Mouse (Mus musculus) layer of hippocampus, adult 2 months (tissue): ENCODE measurements at regions not wholly inside any gene's neighbourhood (a gene's known extent, or its start where the extent isn't known, plus 50 kb on each side); places are given as distances from the start of the nearest gene placed in this dataset.

Experiments
- DNase-seq, 2 experiments: peaks; one replicate each; pipeline ENCODE4 v3.0.0; 2022; ENCODE audit warnings: low spot score in 2 of 2
- H3K27ac ChIP-seq: fragments of 200-600 bp; 2 replicates; pipeline ENCODE4 v1.8.1; 2022
- H3K4me3 ChIP-seq: fragments of 200-600 bp; 2 replicates; pipeline ENCODE4 v1.8.1; 2022; ENCODE audit warnings: mild to moderate bottlenecking
- CTCF ChIP-seq: fragments of 200-600 bp; conservative IDR thresholded peaks from 2 replicates; pipeline ENCODE4 v1.8.1; 2022; ENCODE audit warnings: antibody characterized with exemption, mild to moderate bottlenecking, moderate library complexity

DNA sequence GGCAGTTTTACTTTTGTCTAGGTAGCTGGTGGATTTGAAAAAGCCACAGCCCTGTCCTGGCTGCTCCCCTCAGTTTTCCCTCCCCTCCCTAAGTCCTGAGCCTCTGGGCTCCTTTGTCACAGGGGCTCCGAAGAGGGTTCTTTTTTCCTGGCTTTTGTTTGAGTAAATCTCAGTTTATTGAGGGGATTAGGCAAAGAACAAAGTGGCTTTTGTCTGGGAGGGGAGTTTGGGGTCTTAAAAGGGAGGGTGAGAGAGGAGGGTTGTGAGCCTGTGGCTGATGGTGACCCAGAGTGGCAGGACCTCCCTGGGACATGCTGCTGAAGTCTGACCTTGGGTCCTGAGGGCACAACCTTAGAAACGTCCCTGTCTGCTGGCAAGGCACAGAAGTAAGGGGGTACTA is 170.0 kb downstream of the Mex3b start:
- Histone ChIP-seq H3K4me3 (no peak overlapping the region), H3K27ac (no peak overlapping the region)
- DNase-seq = no peak
- no peak for TF ChIP-seq CTCF

DNA sequence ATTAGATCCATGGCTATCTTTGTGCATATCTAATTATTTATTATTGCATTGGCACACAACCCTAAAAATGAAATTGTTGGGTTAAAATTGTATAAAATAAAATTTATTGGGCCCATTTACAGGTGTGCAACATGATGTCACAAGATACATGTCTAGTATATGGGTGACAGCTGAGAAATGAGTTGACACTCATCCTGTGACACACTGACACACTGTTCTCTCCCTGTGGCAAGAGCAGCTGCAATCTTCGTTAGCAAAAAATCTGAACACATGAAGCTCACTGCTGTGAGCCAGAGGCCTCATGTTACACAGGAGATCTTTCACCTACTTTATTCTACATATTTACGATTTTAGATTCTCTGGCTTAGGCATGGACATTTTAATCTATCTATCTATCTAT is 170.6 kb downstream of the Mex3b start:
- no peak for DNase-seq
- no peak for TF ChIP-seq CTCF
- Histone ChIP-seq H3K4me3 (no peak overlapping the region), H3K27ac (no peak overlapping the region)

DNA sequence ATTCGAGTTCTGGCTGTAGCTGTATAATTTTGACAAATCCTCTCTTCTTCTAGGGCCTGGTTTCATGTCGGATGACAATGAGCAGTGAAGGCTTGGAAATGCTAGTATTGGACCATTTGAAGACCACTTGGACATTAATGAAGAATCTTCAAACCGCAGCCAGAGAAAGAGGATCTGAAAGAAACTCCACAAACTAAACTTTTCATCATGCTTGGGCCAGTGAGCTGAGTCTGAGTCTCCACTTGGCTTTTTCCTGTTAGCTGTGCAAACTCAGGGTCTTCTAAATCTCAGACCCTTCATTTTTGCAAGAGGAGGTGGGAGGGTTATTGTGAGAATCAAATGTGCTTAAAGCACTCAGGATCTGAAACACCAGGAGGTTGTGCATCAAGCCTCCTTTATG is 176.6 kb downstream of the Mex3b start:
- no peak for DNase-seq
- TF ChIP-seq CTCF = no peak
- no peak overlapping the region for H3K27ac ChIP-seq
- H3K4me3 ChIP-seq = no peak overlapping the region

DNA sequence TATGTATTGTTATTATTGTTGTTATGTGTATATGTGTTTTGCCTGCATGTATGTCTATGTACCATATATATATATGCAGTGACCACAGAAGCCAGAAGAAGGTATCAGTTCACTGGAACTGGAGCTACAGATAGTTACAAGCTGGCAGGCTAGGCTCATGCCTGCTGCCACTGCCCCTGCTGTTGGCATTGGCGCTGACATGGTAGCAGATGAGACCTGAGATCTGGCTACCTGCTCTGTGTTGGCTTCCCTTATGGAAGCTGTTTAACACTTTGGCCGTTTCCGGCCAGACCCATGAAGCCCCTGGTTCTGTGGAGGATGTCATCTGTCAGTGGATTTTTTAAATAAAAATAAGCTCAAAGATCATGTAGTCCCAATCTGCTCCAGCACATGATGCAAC is 178.1 kb downstream of the Mex3b start:
- TF ChIP-seq CTCF = no peak
- no peak overlapping the region for H3K27ac ChIP-seq
- DNase-seq = no peak
- no peak overlapping the region for H3K4me3 ChIP-seq

DNA sequence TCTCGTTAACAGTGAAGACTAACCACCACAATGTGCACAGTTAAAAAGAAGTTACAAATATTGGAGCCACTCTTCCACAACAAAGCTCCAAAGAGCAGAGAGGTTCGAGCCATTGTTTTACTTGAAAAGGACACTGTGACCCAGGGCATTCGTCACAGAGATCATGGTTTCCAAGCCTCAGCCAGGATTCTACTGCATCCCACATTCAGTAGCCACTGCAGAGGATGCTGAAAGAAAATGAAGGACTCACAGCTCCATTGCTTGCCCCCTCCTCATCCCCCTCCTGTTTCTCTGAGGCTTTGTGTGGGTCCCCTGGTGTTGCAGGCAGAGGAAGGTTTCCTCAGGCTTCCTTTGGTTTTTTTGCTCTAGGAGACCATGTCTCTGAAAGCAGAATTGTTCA is 182.9 kb downstream of the Mex3b start:
- Histone ChIP-seq H3K4me3 (no peak overlapping the region), H3K27ac (no peak overlapping the region)
- DNase-seq = no peak
- TF ChIP-seq CTCF = no peak

DNA sequence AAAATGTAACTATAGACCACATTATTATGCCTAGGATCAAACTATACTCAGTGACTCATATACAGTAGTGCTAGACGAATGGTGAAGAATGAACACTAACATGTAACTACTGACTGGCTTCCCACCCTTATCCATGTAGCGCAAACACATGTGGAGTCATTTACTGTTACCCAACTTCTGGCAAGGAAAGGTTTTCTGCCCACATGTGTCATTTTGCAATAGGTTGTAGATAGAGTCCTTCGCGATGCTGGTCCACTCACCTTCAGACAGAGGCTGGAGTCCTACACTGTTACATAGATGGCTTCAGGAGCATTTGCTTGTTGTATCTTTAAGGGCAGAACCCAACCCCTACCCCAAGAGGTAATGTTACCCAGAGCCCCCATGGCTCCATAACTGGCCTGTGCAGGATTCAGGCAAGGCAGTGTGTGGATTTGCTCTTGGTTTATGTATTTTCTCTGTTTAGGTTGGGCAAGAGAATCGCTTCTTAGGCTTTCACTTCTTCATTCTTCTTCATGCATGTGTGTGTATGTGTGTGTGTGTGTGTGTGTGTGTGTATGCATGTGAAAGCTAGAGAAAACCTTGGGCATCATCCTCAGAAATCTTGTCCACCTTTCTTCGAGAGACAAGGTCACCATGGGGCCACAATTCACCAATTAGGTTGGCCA is 183.8 kb downstream of the Mex3b start:
- TF ChIP-seq CTCF = no peak
- Histone ChIP-seq H3K27ac (no peak overlapping the region), H3K4me3 (no peak overlapping the region)
- DNase-seq = no peak

DNA sequence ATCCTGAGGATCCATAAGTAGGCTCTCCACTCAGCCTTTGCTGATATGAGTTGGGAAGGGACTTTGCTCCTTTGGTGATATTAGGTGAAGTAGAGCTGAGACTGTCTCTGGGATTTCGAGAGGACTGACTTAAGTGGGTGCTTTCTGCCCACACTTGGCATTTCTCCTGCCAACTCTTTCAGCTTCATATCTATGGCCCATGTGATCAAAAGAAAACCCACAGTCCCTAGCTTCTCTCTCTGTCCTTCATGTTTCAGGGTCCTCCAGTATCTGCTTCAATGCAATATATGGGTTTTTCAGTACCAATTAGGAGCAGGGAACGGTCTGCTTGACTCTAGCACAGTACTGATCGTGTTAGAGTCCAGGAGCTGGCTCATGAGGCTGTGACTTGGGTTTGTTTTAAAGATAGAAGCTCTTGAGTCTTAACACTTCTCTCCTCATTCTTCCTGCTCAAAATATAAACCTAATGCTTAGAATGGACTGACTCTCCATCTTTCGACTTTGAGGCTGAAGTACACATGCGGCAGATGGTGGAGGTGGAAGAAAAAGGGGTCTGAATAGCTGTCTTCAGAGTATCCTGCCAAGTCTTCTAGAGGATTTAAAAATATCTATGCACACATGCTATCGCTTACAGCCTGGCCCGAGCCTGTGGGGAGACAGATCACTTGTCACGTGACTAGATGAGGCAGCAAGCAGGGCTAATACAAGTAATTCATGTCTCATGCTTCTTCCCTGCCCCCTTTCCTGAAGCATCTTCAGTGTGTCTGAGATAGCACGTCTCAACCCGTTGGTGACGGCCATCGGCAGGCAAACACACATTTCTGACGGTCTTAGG is 189.2 kb downstream of the Mex3b start:
- H3K27ac ChIP-seq = no peak overlapping the region
- TF ChIP-seq CTCF = no peak
- no peak for DNase-seq
- no peak overlapping the region for H3K4me3 ChIP-seq

DNA sequence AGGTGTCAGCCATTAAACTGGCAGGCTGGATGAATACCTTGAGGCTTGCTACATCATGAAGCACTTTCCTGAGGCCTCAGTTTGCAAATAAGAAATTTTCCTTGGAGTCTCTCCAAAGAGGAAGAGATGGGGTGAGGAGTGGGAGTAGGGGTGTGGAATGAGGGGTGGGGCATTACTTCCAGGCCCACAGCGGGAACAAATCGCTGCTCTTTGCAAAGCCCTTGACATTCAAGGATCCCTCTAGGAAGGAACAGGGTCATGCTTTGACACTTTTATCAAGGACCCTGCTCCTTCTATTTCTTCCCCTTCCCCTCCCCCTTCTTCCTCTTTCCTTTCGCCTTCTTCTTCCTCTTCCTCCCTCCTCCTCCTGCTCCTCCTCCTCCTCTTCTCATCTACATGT is 193.2 kb downstream of the Mex3b start:
- H3K4me3 ChIP-seq = no peak overlapping the region
- no peak for TF ChIP-seq CTCF
- no peak overlapping the region for H3K27ac ChIP-seq
- DNase-seq = no peak

DNA sequence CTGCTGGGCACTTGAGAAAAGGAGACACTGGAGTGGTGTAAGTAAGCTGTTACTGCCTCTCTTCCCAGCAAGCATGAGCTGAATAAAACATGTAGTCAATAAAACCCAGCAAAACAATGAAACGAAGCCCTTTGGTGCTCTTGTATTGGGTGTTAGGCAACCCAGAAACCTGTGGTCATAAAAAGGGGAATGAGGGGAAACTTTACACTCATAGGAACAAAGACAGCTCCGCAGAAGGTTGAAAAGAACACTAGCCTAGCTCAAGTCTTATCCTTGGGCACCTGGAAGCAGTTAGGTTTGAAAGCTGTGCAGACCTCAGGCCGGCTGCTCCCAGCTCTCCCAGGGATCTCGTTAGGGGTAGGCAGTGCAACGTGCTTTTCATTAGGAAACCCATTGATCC is 193.6 kb downstream of the Mex3b start:
- H3K4me3 ChIP-seq = no peak overlapping the region
- no peak overlapping the region for H3K27ac ChIP-seq
- no peak for DNase-seq
- TF ChIP-seq CTCF = no peak

DNA sequence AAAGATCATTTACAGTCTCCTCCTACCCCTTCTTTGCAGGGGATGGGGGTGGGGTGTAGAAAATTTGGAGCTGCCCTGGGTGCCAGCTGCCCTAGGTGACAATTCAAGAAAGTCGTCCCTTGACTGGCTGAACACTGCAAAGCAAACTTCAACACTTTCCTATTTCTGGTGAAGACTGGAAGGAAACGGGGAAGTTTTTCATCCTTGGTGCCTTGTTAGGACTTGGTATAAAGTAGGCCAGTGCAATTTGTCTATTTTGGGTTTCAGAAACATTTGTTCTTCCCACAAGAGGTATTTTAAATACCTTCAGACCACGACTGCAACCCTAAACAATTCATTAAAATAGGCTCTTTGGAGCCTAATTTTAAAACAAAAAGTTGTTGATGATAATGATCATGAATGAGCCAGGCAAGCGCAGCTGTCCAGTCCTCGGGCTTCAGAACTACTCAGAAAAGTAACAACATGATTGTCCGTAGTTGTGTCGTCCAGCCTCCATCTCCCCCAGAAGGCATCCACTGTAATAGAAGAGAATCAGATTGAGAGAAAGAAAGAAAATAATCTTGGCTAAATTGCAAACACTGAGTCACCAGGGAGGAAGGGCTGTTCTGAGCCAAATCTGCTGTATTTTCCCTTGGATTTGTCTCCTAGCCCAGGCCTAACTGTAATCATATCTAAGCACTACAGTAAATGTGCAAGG is 194.2 kb downstream of the Mex3b start:
- peak in 1 of 2 experiments; percentile 37 for DNase-seq
- Histone ChIP-seq H3K27ac (peak overlapping the region; percentile 5; the same call in 1 of the 2 replicates), H3K4me3 (no peak overlapping the region)
- no peak for TF ChIP-seq CTCF

DNA sequence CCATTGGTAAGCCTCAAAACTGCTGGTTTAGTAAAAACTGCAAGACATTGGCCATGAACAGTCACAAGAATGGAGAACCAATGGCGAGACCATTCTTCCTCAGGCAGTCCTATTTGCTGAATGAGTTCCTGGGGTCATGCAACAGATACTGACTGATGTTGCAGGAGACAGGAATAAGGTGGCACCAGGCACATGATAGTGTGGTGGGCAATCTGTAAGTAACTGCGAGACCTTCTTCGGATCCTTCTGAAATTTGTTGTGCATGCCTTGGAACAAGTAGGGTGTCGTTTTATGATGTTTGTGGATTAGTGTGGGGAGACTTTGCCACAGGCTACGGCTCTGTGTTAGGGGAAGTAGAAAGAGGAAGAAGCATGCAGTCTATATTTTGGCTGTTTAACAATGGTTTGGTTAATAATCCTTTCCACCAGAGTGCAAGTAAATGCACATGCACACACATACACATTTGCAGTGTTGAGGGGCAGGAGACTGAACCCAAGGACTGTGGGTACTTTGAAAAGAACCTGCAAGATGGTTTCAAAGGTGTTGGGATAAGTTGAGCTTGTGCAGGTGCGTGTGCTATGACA is 194.9 kb downstream of the Mex3b start:
- TF ChIP-seq CTCF = no peak
- Histone ChIP-seq H3K27ac (peak overlapping the region; percentile 5; the same call in 1 of the 2 replicates), H3K4me3 (no peak overlapping the region)
- no peak for DNase-seq

DNA sequence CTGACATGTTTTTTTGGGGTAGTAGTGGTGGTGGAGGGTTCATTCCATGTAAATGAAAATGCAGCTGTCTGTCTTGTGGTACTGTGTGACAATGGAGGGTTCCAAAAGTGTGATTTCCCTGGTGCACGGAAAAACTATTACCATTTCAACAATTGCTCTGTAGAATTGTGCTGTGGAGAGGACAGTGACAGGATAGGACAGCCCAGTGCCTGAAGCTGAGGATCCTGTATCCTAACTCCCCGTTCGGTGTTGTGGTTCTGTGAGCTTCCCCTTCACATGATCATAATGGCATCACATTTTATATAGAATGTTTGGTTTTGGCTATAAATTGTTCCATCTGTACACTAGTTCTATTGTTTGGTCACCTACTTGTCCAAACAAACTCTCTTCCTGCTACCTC is 196.4 kb downstream of the Mex3b start:
- Histone ChIP-seq H3K27ac (no peak overlapping the region), H3K4me3 (no peak overlapping the region)
- no peak for TF ChIP-seq CTCF
- no peak for DNase-seq

DNA sequence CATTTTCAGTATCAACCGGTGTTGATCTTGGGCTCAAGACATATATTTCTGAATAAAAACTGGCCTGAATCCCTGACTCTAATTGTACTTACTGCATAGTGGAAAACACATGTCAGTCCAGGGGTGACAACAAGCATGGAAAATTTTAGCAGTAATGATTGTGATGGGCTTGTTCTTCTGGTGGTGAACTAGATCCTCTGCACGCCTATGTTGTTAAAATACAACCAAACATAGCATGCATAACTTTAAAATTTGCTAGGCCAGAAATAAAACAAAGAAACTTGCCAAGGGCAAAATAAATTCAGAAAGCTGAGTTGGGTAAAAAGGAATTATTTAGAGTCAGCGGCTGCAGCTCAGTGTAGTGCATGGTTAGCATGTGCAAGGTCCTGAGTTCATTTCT is 198.2 kb downstream of the Mex3b start:
- H3K4me3 ChIP-seq = no peak overlapping the region
- no peak overlapping the region for H3K27ac ChIP-seq
- TF ChIP-seq CTCF = no peak
- no peak for DNase-seq
